Mouse (Mus musculus) bone marrow, adult 2 months (tissue): ENCODE results near the gene Capg.

Experiments
- CTCF ChIP-seq: fragments of 200-500 bp; IDR thresholded peaks from 2 replicates; pipeline ENCODE4 v1.5.1; 2011; ENCODE audit warnings: low read length, control low read depth; ENCODE audit not compliant: control insufficient read depth, insufficient read depth
- POLR2A ChIP-seq: fragments of 200-500 bp; IDR thresholded peaks from 2 replicates; pipeline ENCODE4 v1.6.1; 2011; ENCODE audit warnings: low read depth, mild to moderate bottlenecking, control low read depth, low read length, borderline replicate concordance; ENCODE audit not compliant: control insufficient read depth

- TF ChIP-seq CTCF (no peak), POLR2A (no peak)
These were observed 24.1 kb upstream of the Capg start for GRCm38 (mm10) chr6:72519892-72520663.
